Mouse (Mus musculus) liver, adult 2 months (tissue): Measurements from ENCODE around the gene Cela3a.

Source experiments
- CTCF ChIP-seq: fragments of 200-500 bp; IDR thresholded peaks from 2 replicates; pipeline ENCODE4 v1.5.1; 2011; ENCODE audit warnings: low read depth, low read length, control low read depth
- POLR2A ChIP-seq: fragments of 200-500 bp; IDR thresholded peaks from 2 replicates; pipeline ENCODE4 v1.6.1; 2011; ENCODE audit warnings: low read length, control low read depth; ENCODE audit not compliant: insufficient read depth; ENCODE audit errors: extremely low read depth

DNA sequence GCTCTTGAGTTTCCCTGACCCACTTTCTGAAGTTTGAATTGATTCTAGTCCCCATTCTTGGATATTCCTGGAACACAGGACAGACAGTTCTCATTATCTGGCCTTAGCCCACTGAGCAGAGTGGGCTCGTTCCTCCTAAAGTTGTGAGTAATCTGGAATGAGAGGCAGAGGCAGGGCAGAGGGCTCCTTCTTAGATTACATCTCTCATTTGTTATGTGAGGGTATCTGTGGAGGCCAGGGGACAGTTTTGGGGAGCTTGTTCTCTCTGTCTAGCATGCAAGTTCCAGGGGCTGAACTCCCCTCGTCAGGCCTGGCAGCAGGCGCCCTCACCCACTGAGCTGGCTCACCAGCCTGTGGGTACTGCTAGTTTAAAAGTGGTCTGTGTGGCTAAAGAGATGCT is 30.5 kb downstream of the Cela3a start:
- TF ChIP-seq POLR2A (no peak), CTCF (no peak)
